Mouse (Mus musculus) urinary bladder, adult 18-20 months (tissue): ENCODE measurements around the gene Abhd17c.

Experiments used
- DNase-seq, 2 experiments: peaks; one replicate each; pipeline ENCODE4 v3.0.0; 2022; ENCODE audit warnings: low spot score in 2 of 2, mixed read lengths in 2 of 2

Abhd17c gene

DNA sequence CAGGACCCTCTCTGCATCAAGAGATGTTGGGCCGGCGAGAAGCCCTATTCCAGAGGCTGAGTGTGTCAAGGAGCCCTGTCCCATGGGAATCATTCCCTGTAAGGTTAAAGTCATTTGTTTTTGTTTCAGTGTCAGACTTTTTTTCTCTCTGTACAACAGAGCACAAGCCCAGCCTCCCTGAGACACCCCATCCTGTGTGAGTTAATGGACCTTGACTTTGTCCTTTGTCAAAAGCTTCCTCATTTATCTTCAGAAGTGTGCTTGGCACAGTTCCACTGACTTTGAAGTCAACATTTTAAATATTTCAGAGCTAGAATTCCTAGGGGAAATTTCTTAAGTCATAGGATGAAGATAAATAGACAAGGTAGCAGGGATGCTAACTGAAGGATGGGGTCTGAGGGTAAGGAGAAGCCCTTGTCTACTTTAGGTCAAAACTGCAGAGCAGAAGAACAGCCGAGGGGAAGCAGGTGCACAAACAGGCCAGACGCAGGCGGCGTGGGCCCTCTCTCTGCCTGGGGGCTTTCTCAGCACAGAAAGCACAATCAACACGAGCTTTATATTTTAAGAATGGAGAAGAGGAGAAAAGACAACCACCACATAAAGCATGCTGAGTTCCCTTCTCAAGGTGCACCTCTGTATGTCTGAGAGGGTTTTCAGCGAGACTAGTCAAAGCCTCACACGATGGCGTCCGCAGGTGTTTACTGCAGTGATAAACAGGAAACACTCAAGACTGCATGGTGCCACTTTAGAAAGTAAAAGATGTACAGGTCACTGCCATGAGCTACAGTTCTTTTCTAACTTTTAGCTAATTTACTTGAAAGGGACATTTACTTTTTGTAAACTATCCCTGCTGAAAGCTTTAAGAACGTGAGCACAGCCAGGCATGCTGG lies 32.2 kb downstream of the Abhd17c start:
- no peak for DNase-seq

DNA sequence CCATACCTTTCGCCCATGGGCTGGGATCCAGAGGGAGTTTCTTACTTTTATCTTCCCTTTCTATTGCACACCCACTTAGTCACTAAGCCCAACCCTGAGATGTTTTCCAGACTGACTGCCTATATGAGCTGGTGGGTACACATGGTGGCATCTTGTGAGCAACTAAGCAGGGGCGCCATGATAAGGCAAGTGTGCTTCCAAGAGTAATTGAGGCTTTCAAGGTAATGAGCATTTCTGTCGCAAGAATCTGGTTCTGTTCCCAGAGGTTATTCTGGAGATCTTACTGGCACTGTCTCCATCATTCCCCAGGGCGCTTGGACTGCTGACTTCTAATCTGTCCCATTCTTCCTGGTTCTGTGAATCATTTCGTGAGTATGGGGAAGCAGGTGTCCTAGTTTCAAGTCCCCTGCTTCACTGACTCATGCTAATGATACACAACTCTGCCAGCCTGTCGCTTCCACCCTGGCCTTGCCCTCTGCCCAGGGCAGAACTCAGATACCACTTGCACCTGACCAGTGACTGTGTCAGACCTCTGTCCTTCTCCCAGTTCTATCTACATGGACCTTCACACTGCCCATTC lies 34.1 kb downstream of the Abhd17c start:
- DNase-seq, result peak in 1 of 2 experiments; percentile 35

DNA sequence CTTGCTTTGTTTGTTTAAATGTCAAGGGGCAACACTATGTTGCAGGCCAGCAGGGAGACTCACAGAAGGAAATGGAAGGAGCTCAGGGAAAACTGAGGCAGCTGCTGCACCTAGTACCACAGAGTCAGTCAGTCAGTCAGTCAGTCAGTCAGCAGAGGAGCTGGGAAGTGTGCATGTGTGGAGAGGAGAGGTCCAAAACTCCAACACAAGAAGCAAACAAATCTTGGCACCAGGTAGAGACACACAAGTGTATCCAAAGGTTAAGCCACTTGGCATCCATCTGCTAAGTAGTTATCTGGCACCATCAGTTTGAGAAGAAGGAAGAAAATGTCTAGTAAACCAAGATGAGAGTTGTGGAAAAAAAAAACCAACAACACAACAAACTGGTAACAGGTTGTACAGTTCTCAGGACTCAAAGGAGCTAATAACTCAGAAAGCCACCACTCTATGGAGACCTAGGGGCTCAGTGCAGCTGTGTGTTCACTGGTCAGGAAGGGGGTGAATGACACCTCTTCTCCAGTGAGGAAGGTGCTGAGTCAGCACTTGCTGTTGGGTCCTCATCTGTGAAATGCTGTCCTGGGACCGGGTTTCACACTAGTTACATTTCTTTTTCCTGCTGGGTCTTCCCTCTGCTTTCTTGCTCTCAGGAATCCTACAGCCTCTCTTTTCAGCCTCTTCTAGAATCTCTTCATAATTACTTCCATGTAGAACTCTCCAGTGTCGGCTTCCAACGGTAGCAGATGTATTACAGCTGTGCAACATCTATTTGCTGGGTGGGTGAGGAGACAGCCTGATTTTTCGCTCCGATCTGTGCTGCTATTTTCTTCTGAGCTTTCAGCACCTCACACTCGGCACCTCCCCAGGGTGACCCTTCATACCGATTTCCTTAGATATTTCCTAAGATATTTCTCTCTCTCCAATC lies 34.8 kb downstream of the Abhd17c start:
- DNase-seq, result no peak

DNA sequence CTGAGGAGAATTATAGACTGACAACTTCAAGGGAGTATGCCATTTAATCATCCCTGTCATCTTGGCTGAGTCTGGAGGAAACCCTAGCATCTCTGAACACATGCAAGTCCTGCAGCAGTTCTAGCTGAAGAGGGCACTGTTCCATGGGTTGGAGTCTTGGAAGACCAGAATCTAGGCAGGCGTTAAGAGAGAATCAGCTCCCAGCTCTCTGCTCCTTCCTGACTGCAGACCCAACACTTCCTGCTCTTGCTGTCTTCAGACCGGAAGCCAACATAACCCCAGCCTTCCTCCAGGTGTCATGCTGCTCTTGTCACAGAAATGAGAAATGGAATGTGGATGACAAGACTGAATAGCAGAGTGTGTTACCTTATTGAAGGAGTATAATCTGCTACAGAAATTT lies 36.3 kb downstream of the Abhd17c start:
- DNase-seq, result no peak

DNA sequence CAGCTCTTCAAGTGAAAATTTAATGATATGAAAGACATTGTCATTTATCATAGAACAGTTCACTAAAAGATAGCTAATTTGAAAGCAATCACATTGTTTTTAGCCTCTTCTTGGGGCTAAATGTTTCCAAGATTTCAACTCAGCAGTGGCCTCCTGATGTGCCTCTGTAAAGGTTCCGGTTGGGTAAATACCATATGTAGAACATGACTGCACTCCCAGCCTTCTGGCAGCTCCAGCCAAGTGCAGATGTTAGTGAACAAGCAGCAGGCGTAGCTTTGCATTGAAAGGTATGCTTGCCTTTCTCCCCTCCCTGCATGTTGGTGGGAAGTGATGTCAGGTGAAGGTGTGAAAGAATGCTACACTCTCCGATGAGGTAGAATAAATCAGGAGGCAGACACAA lies 36.9 kb downstream of the Abhd17c start:
- no peak for DNase-seq

DNA sequence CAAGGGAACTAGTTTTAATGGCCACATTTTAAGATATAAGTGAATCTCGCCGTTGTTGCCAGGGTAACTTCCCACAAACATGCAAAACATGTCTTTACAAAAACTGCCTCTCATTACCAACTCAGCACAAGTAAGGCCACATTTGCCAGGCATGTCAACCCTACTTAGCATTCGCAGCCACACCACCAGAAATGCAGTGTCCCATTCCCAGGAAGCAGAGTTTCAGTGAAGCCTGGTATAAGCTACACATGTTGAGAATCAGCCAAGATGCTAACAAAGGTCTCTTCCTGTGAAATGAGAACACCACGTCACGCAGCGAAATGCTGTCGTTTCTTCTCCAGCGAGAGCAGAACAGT lies 38.7 kb downstream of the Abhd17c start:
- no peak for DNase-seq

DNA sequence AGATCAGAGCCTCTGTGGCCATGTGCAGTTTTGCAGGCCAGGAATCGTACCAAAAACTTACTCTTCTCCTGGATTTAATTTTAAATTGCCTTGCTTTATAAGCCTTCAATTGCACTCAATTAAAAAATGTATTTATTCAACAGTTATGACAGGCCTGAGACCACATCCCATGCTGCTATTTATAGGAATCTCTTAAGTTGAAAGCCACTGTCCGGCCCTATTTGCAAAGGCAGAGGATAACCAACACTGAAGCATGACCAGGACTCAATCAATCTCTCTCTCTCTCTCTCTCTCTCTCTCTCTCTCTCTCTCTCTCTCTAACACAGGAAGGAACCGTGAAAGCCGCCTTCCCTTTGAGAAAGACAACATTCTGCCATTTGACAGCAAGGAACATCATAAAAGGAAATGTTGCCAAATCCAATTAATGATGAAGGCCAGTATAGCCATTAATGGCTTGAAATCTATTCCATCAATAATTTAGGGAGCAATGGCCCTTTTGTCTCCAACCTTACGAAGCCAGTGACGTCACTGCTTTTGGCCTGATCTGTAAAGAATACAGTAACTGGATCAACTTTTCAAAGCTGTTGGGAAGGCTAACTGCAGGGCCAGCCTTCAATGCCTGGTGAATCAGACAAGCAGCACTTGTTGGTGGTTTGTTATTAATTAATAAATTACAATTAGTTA lies 39.2 kb downstream of the Abhd17c start:
- DNase-seq, result no peak

DNA sequence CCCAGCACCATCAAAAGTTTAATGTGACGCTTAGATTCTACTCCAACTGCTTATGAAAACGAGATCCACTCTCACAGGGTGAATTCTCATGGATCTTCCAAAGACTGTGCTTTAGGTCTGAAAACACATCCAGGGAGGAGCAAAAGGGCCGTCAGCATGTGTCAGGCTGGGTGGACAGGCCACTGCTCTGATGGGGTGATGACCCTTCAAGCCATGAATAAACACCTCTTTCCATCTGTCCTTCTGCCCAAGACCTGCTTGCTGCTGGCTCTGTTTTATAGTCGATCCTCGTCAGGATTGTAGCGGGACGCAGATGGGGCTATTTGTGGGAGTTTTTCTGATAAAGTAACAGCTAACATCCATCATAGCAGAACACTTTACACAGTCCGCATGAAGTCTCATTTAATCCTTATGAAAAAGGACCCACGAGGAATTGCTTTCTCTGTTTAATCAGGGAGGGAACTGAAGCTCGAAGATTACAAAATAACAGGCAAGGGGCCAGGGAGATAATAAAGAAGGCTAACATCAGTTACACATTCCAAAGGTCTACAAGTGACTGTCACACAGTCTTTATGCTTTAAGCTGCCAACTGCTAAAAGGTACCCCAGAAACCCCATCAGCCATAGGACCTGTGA lies 39.9 kb downstream of the Abhd17c start:
- DNase-seq, result no peak

DNA sequence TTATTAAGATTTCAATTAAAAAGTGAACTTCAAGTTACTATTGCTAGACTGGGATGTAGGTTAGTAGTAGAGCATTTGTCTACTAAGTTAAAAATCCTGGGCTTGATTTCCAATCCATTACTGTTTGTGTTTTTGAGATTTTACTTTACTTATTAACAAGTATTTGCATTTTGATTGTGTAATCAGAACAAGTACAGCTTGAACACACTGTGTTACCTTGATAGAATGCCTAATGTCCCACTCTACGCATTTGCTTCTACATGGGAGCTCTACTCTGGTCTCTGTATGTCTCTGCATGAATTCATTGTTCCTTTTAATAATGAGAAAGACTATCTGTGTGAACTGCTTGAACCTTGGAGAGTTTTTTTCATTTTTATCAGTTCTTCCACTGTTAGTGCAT lies 44.8 kb downstream of the Abhd17c start:
- no peak for DNase-seq

DNA sequence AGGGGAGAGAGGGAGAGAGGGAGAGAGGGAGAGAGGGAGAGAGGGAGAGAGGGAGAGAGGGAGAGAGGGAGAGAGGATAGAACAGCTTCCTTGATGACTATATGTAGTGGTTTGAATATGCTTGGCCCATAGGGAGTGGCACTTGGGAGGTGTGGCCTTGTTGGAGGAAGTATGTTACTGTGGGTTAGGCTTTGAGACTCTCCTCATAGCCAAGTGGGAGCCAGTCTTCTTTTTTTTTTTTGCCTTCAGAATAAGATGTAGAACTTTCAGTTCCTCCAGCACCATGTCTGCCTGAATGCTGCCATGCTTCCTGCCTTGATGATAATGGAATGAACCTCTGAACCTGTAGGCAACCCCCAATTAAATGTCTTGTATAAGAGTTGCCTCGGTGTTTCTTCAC lies 49.1 kb downstream of the Abhd17c start:
- no peak for DNase-seq

DNA sequence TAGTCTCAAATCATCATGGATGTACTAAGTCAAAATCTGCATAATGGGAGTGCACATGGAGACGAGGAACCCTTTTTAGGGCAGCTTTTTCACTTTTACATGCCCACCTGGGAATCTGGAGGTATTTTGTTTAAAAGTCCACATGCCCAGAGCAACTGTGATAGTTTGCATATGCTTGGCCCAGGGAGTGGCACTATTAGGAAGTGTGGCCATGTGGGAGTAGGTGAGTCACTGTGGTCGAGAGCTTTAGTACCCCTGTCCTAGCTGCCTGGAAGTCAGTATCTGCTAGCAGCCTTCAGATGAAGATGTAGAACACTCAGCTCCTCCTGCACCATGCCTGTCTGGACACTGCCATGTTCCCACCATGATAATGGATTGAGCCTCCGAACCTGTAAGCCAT lies 51.0 kb downstream of the Abhd17c start:
- DNase-seq, result no peak

DNA sequence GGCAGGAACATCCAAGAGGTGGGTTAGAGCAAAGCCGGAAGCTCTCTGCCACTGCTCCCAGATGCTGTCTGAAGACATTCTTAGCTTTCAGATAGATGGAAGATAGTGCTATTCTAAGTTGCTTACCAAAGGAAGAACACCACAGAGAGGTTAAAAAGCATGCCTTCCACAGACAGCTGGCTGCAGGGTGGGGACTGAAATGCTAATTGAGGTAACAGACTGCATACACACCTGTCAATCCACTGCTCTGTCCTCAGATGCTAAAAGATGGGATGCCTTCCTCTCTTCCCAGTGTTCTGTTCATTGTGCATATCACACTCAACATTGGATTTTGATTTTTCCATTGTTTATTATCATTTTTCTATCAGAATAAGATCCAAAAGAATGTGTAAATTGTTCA lies 53.6 kb downstream of the Abhd17c start:
- DNase-seq, result no peak

DNA sequence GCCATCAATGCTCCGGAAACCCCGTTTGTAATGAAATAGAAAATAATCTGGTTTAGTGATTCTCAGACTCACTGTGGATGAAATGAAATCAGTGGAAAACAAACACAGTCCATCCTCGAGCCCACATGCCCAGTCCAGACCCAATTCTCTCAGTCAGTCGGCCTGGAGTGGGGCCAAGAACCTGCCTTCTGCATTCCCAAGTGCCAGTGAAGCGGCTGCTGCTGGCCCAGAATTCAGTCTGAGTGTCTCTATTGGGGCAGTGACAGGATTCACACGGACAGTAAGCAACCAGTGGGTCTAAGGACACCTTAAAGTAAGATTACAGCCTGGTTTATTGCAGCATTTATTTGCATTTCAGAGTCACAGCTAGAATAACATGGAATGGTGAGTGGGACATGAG lies 55.2 kb downstream of the Abhd17c start:
- no peak for DNase-seq

DNA sequence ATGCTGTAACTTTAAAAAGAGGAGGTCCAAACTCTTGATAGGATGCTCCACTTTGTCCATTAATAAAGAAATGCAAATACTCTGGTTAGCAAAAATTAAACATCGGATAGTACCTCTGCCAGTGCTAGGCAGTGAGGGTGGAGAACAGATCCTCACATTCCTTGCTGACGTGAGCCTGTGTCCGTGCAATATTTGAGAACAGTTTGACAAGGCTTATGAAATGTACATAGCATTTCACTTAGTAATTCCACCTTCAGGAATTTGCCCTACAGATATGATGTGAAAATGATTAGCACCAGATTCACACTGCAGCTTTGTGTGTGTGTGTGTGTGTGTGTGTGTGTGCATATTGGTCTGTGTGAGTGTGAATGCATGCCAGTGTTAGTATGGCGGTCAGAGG lies 60.9 kb downstream of the Abhd17c start:
- DNase-seq, result no peak

DNA sequence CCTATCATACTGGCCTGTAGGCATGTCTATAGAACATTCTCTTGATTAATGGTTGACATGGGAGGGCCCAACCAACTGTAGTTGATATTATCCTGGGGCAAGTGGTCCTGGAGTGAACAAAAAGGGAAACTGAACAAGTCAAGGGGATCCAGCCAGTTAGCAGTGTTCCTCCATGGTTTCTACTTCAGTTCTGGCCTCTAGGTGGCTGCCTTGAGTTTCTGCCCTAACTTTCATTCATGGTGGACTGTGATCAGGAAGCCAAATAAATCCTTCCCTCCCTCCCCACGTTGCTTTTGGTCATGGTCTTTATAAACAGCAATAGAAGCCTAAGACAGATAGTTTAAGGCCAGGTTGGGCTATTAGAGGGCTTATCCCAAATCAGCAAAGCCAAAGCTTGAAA lies 61.9 kb downstream of the Abhd17c start:
- DNase-seq, result no peak

DNA sequence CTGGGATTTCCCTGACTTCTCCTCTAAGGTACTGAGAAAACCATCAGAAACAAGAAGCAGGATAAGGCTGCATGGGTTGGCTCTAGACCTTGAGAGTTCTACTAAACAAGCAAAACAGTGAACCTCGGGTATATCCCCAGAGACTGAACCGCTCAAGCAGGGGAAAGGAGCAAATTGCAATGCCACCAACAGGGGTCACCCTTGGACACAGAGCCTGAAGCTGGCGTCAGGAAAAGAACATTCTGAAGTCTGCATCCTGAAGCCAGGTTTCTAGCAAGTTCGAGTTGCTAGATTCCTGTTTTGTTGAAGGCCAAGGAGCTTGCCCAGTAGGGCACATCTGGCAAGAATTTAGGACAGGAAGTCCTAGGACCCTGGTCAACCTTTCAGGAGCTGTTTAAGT lies 62.7 kb downstream of the Abhd17c start:
- peak; percentile 43 to 61 for DNase-seq

DNA sequence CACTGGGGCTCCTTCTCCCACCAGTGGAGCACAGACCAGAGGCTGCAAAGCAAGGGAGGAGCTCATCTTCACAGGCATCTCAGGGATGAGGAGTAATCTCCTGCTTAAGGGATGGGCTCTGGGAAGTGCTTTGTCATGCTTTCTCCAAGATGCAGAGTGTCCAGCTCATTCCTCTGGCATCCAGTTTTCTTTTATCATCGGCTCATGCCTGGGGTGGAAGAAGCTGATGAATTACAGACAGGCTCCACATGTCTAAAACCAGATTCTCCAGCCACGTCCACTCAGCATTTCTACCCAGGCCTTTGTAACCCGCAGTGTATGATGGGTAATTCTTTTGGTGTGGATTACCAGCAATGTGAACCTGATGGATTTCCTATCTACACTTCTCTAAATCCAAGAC lies 63.5 kb downstream of the Abhd17c start:
- no peak for DNase-seq

DNA sequence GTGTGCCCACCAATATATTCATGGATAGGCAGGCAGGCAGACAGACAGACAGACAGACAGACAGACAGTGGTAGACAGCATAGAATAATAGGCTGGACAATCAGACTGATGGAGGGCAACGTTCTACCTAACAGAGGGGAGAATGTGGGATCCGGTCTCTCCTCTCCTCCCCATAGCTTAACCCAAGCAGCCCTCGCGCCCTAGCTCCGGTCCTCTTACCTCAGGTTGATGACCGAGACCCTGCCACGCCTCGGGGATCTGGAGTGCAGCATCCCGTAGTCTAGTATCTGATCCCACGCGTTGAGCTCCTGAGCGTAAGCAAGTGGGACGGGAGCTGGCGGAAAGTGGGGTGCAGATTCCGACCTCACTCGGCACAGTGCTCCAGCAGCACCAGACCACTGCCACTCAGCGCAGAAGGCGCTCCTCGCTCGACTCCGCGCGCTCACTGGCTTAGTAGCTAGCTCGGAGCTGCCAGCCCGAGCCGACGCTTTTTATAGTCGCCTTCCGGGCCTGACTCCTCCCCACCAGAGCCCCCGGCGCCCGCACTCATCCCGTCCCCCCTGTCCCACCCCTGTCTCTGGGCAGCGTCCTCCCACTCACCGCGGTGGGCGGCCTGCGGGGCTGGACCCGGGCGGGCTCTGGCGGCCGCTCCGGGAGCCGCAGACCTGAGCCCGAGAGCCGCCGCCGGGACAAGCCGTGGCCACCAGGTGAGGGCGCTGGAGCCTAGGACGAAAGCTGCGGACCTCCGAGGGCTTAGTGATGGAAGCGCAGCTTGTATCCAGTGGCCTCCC lies 65.5 kb downstream of the Abhd17c start, which contains the start of gene Cemip:
Gene Cemip (minus strand): TSS at position 464 of the 791 bp plus-strand sequence.
- peak; percentile 49 to 85 for DNase-seq

DNA sequence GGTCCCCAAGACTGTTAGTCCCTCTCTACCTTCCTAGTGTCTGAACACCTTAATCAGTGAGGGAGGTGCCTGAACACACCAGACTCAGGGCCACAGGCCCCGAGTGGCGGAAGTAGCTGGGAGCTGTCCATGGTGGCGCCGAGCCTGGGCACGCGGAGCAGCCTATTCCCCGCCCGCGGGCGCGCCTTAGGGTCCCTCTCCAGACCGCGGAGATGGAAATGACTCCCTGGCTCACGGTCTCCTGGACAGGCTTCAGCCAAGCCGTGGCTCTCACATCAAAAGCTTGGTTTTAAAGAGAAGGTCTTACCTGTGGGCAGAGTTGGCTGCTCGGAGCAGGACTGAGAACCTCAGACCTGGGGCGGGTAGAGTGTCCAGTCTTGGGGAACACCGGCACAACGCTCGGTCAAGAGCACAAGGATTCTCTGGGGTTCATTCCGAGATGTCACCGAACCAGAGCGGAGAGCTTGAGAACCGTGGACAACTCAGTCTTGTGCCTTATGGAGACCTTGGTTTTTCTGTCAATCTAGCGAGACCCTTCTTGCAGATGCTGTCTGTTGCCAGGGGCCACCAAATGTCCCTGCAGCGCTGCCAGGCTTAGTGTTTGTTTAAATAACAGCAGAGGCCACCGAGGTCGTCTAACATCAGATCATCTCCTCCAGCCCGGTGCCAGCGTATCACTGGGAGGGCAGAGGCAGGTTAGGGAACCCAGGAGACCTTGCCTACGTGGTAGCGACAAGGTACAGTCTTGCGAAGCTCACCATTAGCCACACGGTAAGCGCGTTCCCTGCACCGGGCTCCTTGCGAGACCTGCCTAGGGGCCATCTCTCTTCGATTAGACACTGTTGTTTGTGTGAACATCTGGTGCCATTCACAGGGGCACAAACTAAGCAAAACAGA lies 66.4 kb downstream of the Abhd17c start:
- DNase-seq, result peak; percentile 33 to 67
